Mouse (Mus musculus) spleen, postnatal 4 days (tissue): ENCODE data around the gene Lsm14b.

Experiments used
- DNase-seq, 2 experiments: peaks; one replicate each; pipeline ENCODE4 v3.0.0; 2022; ENCODE audit warnings: low spot score in 2 of 2

Lsm14b gene

DNA sequence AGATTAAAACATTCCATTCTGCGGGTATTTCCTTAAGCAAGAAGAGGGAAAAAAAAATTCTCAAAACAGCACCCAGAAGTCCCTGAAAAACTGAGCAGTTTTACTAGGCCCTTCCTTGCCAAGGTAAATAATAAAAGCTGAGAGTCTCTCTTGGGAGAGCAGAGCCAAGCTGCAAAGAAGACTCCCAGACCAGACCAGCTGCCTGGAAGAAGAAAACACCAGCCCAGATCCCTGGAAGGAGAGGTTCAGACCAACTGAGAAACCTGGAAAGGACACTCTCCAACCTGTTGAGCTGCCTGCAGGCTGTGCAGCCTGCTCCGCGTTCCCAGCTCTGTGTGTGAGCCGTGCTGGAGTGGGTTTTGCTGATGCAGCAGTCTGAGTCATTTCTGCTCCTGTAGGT lies 7.2 kb upstream of the Lsm14b start:
- no peak for DNase-seq

- no peak for DNase-seq
Measured at GRCm38 (mm10) chr2:180018573-180018972, 6.2 kb upstream of the Lsm14b start.

- DNase-seq, result no peak
Measured at GRCm38 (mm10) chr2:180020091-180020661, 4.6 kb upstream of the Lsm14b start.

GRCm38 (mm10) chr2:180020919-180021318 lies 3.9 kb upstream of the Lsm14b start:
- no peak for DNase-seq

DNA sequence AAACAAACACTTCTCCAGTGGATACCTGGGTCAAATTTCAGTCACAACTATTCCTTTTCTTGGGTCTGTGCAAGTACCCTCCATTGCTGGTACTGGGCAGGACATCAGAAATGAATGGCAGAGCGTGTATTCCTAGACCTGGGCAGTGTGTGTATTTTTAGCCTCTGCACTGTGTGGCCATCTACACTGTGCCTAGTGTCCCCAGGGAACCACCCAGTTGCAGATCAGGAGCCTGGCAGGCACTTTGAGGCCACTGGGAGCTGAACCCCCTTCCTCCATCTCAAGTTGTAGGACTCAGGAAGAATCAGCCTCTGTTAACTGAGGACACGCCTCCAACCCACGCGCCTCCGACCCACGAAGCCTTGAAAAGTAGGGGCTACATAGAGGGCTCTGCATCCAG lies 2.0 kb upstream of the Lsm14b start:
- no peak for DNase-seq

DNA sequence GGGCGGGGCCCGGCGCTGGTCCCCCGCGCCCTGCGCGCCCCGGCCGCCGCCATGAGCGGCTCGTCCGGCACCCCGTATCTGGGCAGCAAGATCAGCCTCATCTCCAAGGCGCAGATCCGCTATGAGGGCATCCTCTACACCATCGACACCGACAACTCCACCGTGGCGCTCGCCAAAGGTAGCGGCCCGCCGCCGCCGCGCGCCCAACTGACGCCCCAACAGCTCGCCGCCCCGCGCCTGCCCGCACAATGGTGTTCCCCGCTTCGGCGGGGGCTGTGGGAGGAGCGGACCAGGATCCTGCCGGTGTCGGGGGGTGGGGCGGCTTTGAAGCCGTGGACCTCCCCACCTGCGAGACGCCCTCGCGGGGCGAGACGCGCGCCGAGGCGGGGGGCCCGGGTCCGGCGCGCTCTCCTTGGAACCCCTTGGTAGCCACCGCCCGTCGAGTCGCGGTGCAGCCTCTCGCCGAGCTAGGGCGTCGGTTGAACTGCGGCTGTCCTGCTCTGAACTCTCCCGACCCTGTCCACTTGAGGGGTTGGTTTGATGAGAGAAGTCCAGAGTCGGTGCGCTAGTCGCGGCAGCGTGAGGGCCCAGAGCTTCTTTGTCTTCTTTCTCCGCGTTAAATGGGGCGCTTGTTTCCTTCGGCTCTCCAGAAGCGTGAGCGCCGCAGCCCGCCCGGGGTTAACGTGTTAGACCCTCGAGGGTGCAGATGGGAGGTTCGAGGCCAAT lies 511 bp downstream of the Lsm14b start:
- peak; percentile 48 to 83 for DNase-seq

DNA sequence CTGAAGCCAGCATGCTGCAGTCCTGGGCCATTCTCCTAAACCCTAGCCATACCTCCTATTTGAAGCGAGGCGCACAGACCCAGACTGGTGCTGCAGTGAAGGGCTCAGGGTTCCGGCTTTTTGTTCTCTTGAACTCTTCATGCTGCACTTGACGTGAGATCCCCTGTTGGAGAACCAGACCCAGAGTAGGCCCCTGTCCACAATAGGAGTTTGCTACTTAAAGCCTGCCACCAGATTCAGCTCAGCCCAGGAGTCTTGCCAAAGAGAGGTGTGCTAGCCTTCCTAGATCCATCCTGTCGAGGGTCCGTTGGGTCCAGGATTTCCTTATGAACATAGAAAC lies 1.0 kb downstream of the Lsm14b start:
- DNase-seq, result no peak

DNA sequence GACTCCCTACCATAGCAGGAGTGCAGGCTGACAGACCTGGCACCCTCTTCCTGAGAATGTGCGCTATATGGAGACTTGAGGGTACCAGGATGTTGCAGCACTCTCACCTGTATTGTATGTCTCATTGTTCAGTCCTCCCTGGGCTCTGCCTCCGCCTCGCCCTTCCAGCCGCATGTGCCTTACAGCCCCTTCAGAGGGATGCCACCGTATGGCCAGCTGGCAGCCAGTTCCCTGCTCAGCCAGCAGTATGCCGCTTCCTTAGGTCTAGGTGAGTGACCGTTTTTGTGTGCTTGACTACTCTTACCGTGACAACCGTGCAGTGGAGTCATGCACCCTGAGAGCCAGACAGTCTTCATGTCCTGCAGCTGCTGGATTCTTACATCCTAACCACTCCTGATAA lies 3.0 kb downstream of the Lsm14b start:
- no peak for DNase-seq

- DNase-seq, result no peak
Measured at GRCm38 (mm10) chr2:180031270-180031669, 6.5 kb downstream of the Lsm14b start.

DNA sequence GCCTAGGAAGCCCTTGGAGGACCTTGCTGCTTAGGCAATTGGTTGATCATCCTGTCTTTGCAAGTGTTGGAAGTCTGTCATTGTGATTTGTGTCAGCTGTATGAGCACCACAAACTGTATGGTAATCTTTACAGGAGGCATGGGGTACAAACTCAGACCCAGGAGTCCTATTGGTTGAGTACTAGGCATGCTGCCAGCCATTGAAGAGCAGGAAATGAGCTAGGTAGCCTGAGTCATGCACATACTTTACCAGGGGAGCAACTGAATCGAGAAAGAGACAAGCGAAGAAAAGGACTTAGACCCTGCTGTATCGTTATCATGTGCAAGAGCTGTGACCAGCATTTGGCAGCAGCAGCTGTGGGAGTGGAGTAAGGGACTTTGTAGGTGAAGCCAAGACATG lies 8.1 kb downstream of the Lsm14b start:
- DNase-seq, result no peak

- DNase-seq, result no peak
Measured at GRCm38 (mm10) chr2:180033956-180034355, 9.2 kb downstream of the Lsm14b start.

- DNase-seq, result no peak
Measured at GRCm38 (mm10) chr2:180034753-180035152, 10.0 kb downstream of the Lsm14b start.

DNA sequence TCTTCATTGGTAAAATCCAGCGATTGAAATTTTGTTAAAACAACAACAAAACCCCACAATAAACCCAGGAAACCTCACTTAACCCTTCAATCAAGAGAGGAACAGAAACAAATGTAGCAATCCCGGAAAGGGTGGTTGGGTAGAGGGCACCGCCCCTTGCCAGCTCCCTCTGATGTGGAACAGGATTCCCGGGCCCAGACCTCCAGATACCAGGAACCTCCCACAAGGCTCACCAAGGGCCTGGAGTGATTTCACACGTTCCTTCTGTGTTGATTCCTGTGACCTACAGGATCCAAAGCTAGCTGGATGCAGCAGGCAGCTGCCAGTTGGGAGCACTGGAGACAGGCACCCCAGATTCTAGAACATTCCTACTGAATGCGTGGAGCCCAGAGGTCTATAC lies 15.6 kb downstream of the Lsm14b start:
- DNase-seq, result no peak

GRCm38 (mm10) chr2:180041577-180042255 lies 16.9 kb downstream of the Lsm14b start:
- peak in 1 of 2 experiments; percentile 51 for DNase-seq

GRCm38 (mm10) chr2:180042256-180042857 lies 17.6 kb downstream of the Lsm14b start, which contains the start of the genes Psma7 and Ss18l1:
Gene Psma7, minus strand, starts transcription at chr2:180042433.
Gene Ss18l1, plus strand, starts transcription at chr2:180042509.
- DNase-seq, result peak; percentile 91 to 96

DNA sequence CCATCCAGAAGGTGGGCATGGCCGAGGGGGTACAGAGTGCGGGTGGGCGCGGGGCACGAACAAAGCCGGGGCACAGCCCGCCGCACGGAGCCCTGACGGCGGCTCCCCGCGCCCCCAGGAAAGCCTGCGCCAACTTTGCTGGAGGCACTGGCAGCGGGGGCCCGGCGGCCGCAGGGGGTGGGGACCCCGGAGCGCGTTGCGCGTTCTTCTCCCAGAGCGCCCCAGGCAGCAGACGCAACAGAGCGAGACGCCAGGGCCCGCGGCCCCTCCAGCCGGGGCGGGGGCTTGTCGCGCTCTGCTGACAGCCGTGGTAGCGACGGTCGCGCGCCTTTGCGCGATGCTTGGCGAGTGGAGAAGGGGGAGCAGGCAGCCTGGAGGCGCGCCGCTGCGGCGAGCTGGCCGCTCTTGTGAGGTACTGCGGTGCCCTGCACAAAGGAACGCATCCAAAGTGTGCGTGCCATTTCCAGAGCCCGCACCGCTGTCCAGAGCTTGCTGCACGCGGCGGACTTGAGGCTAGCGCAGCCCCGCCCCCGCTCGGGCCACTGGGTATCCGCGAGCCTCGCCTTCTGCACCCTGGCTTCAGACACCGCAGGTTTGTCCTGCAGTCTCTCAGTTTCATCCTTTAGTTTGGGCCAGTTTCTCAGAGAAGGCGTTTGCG lies 18.2 kb downstream of the Lsm14b start:
- peak; percentile 56 to 84 for DNase-seq

- no peak for DNase-seq
Measured at GRCm38 (mm10) chr2:180045283-180045682, 20.5 kb downstream of the Lsm14b start.

DNA sequence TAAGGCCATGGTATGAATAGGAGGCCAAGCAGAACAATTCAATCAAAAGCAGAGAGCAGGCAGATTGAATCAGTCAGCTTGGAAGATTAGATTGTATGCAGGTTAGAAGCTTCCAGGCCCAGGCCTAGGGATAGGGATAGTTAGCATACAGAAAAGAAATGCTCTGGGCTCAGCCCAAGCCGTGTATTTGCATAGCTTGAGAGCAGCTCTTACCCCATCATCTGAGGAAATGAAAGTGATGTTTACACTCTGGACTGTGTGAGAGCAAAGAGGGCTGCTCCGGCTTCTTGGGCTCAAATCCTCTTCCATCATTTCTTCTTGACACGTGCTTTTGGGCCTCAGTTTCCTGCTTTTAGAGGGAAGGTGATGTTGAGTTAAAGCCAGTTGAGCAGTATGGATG lies 22.8 kb downstream of the Lsm14b start:
- no peak for DNase-seq

- DNase-seq, result no peak
Measured at GRCm38 (mm10) chr2:180047980-180048635, 23.3 kb downstream of the Lsm14b start.

DNA sequence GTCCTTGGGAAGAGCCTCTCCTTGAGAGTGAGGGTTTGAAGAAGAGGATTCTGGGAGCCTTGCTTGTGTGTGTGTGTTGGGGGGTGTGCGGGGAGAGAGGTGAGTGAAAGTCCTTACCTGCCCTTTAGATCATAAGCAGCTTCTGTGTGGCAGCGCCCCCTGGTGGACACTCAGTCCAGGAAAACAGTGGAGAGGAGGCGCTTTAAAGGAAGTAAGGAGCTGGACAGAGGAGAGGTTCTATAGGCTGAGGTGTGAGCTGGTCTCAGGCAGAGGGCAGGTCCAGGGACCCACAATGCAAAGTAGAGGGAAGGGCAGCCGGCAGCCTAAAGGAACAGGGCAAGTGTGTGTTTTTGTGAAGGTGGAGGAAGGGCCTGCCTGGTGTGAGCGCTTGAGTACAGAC lies 26.2 kb downstream of the Lsm14b start:
- DNase-seq, result peak; percentile 80 to 94

DNA sequence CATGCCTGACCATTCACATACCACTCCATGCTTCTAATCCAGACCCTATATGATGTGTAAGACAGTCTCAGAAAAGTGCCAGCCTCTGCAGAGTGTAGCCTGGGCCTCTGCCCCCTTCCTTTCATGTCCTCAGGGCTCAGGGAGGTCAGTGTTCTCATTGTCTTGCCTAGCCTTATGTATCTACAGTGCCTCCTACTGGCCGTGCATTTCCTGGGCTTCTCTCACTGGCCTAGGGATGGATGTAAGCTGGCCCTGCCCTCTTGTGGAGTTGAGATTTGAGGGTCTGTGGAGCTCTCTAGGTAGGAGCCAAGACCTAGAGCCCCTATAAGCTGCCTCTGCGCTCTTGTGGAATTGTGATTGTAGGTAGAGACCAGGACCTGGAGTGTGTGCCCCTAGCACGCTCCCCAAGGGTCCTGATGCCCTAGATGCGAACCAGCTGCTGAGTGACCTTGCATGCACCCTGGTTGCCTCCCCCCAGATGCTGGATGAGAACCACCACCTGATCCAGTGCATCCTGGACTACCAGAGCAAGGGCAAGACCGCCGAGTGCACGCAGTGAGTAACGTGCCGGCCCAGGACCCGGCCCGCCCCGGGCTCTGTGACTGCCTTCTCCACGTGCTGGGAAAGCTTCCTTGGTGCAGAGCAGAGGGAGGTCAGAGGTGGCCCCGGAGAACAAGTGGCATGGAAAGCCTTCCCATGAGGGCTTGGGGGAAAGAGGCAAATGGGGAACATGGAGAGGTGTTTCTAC lies 27.4 kb downstream of the Lsm14b start:
- DNase-seq, result no peak
